Mouse (Mus musculus): ENCODE measurements around the gene Pik3r2. TPM values are rescaled to one million over a fixed set of nuclear protein-coding genes. Genes with fewer than 3 reads are reported as not detected.

Pik3r2 gene
- polyA plus RNA-seq, 1 experiment from 2014 or later, result 14.7 TPM

DNA sequence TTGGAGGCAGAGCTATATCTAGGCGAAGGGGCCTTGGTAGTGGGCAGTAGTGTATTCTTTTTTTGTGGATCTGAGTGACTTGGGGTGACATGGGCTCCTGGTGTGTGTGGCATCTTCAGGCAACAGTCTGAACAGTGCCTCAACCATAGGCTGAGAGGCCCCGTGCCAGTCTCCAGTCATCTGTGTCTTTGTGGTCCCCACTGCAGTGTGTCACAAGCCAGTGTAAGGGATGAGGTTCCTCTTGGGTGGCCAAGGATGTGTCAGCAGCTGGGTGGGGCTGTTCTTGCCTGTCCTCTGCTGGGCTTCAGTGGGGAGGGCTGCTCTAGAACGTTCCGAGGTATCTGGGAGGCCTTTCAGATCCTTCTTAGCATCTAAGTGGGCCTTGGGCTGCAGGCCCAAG is 45.6 kb downstream of the Pik3r2 start:
- H3K36me3 ChIP-seq (replicated peaks), result no peaks in the 10 kb centered on the region
- H3K4me3 ChIP-seq (replicated peaks), result no peak overlapping the region
- no peak overlapping the region for H3K9ac ChIP-seq
- H3K9me3 ChIP-seq (replicated peaks), result no peaks in the 10 kb centered on the region
- H3K4me1 ChIP-seq (replicated peaks), result peaks cover 7% of the 10 kb centered on the region
- peak; percentile 20; the same call in 1 of the 2 replicates for ATAC-seq (ENCODE audit: insufficient read depth)
- 62% methylated on average over 4 of the region's 4 CpGs for WGBS (ENCODE audit: insufficient replicate concordance)
- H3K4me2 ChIP-seq, result no peak overlapping the region
- peaks cover 73% of the 10 kb centered on the region for H3K27me3 ChIP-seq
- no peak overlapping the region for H3K27ac ChIP-seq (replicated peaks)

DNA sequence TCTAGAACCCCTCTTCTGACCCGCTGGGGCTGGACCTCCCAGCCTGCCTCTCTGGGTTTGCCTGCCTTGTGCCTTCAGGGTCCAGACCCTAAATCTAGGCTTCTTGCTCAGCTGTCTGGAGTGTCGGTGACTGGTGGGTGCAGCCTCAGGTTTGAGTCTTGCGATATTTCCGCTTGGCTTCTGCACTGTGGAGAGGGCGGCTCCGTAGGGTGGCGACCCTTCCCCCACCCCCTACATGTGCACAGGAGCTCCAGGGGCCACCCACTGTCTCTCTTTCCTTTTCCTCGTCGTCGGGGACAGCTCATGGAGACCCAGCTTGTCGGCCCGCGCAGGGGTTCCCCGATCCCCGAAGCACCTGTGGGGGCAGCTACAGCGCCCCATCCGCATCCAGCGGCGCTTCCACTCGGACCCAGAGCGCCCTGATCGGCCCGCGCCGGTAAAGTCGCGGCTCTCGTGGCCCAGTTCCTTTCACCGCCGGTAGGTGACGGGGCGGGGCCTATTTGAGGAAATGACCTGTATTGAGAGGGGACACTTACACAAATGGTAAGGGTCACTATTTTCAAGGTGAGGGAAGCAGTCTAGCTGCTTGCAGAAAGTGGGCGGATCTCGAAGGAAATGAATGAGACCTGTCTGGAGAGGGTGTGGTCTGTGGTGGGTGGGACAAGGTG is 46.6 kb downstream of the Pik3r2 start:
- no peak for ATAC-seq (ENCODE audit: insufficient read depth)
- 2% methylated on average over 34 of the region's 34 CpGs for WGBS (ENCODE audit: insufficient replicate concordance)
- H3K4me3 ChIP-seq (replicated peaks), result peak overlapping the region; percentile 35

DNA sequence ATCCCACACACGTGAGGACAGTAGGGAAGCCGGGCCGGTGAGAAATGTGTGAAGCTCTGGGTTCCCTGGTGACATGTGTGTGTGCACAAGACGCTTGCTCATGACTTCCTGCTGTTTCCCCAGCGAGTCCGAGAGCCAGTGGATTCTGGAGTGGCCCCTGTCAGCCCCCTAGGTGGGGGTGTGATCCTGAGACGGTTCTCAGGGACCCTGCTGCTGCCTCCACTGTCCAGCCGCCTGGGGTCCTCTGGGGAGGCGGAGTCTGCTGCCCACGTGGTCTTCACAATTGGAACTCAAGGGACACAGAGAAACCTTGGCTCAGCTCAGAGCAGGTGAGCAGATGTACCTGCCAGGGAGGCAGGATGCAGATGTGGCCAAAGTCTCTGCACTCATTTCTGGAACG is 49.8 kb downstream of the Pik3r2 start:
- ATAC-seq (ENCODE audit: insufficient read depth), result no peak
- H3K4me1 ChIP-seq (replicated peaks), result peaks cover 11% of the 10 kb centered on the region
- no peak overlapping the region for H3K9ac ChIP-seq
- H3K9me3 ChIP-seq (replicated peaks), result no peaks in the 10 kb centered on the region
- H3K36me3 ChIP-seq (replicated peaks), result no peaks in the 10 kb centered on the region
- no peak overlapping the region for H3K4me3 ChIP-seq (replicated peaks)
- WGBS (ENCODE audit: insufficient replicate concordance), result 35% methylated on average over 11 of the region's 11 CpGs
- no peak overlapping the region for H3K4me2 ChIP-seq
- H3K27me3 ChIP-seq, result peaks cover 61% of the 10 kb centered on the region
- no peak overlapping the region for H3K27ac ChIP-seq (replicated peaks)

More for the DNA sequence above, 46.6 kb downstream of the Pik3r2 start:
- Histone ChIP-seq H3K27me3 (peaks cover 73% of the 10 kb centered on the region), H3K4me2 (peak overlapping the region; percentile 61), H3K4me1 (replicated peaks) (peaks cover 7% of the 10 kb centered on the region), H3K9ac (no peak overlapping the region), H3K9me3 (replicated peaks) (no peaks in the 10 kb centered on the region), H3K36me3 (replicated peaks) (no peaks in the 10 kb centered on the region), H3K27ac (replicated peaks) (no peak overlapping the region)

DNA sequence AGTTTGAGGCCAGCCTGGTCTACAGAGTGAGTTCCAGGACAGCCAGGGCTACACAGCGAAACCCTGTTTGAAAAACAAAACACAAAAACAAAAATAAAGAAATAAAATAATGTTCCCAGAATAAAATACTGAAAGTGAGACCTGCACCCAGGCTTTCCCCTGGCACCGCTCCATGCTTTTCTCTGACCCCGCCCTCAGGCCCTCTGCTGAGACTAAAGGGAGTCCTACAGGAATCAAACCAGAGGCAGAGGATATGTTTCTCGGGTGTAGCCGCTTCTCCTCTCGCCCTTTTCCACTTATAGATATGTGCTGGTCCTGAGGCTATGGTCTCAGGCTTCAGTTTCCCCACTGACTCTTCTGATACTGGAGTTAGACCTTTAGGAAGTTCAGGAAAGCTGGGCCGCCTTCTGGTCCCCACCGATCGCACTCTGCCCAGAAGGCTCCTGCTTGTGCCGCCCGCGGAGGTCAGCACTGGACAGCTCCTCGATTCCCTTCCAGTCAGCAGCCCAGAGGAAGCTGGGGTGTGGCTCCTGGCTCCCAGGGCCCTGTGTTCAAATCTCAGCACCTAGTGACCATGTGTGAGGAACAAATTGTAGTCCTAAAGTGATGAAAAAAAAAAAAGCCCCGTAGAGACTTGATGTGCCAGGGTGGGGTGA is 50.6 kb downstream of the Pik3r2 start:
- Histone ChIP-seq H3K4me2 (no peak overlapping the region), H3K27me3 (peaks cover 53% of the 10 kb centered on the region), H3K4me3 (replicated peaks) (no peak overlapping the region), H3K9ac (no peak overlapping the region), H3K4me1 (replicated peaks) (peaks cover 11% of the 10 kb centered on the region), H3K36me3 (replicated peaks) (no peaks in the 10 kb centered on the region), H3K9me3 (replicated peaks) (no peaks in the 10 kb centered on the region), H3K27ac (replicated peaks) (no peak overlapping the region)
- WGBS (ENCODE audit: insufficient replicate concordance), result 23% methylated on average over 14 of the region's 14 CpGs
- no peak for ATAC-seq (ENCODE audit: insufficient read depth)

DNA sequence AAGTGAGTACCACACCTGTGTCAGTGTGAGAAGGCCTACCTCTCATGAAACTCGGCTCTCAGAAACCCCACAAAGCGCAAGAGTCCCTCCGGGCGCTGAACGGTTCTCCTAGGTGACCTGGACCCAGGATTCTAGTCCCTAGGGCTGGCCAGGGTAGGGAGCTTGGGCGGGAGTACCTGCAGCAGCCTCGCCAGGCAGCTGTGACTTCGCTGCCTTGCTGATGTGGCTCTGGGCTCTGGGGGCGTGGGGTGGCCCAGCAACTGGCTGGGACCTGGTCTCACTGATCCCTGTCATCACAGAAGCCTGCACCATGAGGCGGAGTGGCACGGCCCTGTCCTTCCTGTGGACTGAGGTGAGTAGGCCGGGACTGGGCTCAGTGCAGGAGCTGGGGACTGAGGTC is 52.3 kb downstream of the Pik3r2 start:
- Histone ChIP-seq H3K4me1 (replicated peaks) (peaks cover 12% of the 10 kb centered on the region; the same call in 1 of the 2 replicates), H3K36me3 (replicated peaks) (no peaks in the 10 kb centered on the region), H3K4me2 (peak overlapping the region; percentile 21; the same call in 1 of the 2 replicates), H3K4me3 (replicated peaks) (no peak overlapping the region), H3K27ac (replicated peaks) (peak overlapping the region; percentile 81), H3K27me3 (peaks cover 45% of the 10 kb centered on the region), H3K9me3 (replicated peaks) (no peaks in the 10 kb centered on the region), H3K9ac (peak overlapping the region; percentile 32; the same call in 1 of the 2 replicates)
- no peak for ATAC-seq (ENCODE audit: insufficient read depth)
- WGBS (ENCODE audit: insufficient replicate concordance), result 59% methylated on average over 12 of the region's 12 CpGs

DNA sequence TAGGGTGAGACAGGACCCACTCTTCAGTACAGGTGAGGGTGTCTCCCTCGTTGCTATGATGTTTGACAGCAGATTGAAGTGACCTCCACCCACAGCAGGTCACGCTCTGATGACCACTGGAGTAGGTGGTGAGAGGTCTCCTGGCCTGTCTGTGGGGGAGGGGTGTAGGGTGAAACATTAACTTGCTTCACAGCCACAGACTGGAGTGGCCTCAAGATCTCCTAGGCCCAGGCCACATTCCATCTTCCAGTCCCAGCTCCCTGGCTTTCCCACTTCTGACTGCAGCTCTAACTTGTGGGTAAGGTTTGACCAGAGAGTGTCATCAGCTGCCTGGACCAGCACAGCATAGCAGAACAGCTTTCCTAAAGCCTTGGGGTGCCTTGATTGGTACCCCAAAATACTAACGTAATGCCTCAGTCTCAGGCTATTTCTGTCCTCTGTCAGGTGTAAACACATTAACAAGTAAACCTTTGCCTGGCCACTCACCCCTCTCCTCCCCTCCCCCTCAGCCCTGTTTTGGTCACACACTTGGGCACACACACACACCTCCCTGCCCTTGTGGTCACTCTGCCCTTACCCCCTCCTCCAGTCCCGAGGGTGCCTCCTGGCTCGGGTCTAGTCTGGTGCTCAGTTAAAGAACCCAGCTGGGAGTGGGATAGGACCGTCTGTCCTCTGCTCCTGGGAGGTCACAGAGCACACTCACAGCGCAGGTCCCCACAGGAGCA is 52.9 kb downstream of the Pik3r2 start, which contains the start of gene Pde4c:
Pde4c (plus strand) TSS at position 235 of the 725 bp plus-strand sequence.
- peak within 1 kb of the TSS; percentile 81 for H3K27ac ChIP-seq (replicated peaks)
- peak within 1 kb of the TSS; percentile 50 for H3K4me2 ChIP-seq
- H3K9me3 ChIP-seq (replicated peaks), result no peaks in the 10 kb centered on the region
- H3K36me3 ChIP-seq (replicated peaks), result no peaks in the 10 kb centered on the region
- H3K9ac ChIP-seq, result peak within 1 kb of the TSS; percentile 32; the same call in 1 of the 2 replicates
- peak; percentile 75 for ATAC-seq (ENCODE audit: insufficient read depth)
- WGBS (ENCODE audit: insufficient replicate concordance), result 46% methylated on average over 7 of the region's 7 CpGs
- H3K4me3 ChIP-seq (replicated peaks), result peak within 1 kb of the TSS; percentile 27
- peaks cover 12% of the 10 kb centered on the region; the same call in 1 of the 2 replicates for H3K4me1 ChIP-seq (replicated peaks)
- H3K27me3 ChIP-seq, result peaks cover 44% of the 10 kb centered on the region

DNA sequence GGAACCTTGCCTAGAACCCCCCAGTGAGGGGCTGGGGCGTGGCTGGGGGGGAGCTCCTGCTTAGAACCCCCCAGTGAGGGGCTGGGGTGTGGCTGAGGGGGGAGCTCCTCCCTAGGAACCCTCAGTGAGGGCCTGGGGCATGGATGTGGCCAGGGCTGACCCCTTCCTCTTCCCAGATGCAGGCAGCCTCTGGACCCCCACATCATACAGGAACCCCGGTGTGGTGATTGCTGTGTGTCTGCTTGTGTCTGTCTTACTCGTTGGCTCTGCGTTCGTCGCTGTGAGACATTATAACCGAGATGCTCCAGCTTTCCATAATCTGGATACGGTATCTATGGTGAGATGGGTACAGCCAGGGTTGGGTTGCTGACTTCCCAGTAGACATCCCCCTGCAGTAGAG is 54.9 kb downstream of the Pik3r2 start:
- Histone ChIP-seq H3K4me1 (replicated peaks) (peaks cover 12% of the 10 kb centered on the region; the same call in 1 of the 2 replicates), H3K4me3 (replicated peaks) (no peak overlapping the region), H3K36me3 (replicated peaks) (no peaks in the 10 kb centered on the region), H3K4me2 (no peak overlapping the region), H3K27me3 (peaks cover 41% of the 10 kb centered on the region), H3K9me3 (replicated peaks) (no peaks in the 10 kb centered on the region), H3K27ac (replicated peaks) (no peak overlapping the region), H3K9ac (no peak overlapping the region)
- no peak for ATAC-seq (ENCODE audit: insufficient read depth)
- WGBS (ENCODE audit: insufficient replicate concordance), result 71% methylated on average over 8 of the region's 8 CpGs

DNA sequence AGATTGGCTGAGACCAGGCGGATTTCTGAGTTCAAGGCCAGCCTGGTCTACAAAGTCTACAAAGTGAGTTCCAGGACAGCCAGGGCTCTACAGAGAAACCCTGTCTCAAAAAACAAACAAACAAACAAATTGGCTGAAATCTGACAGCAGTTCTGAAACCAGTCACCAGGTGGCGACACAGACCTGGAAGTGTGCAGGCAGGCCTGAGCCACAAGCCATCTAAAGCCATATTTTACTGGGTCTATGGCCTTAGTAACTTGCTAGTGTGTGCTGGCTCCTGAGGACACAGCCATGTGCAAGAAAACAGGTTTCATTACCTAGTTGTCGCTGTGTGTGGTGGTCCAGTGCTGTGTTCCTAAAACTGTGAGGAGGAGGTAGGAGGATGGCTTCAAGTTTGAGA is 55.8 kb downstream of the Pik3r2 start:
- H3K4me3 ChIP-seq (replicated peaks), result no peak overlapping the region
- no peaks in the 10 kb centered on the region for H3K9me3 ChIP-seq (replicated peaks)
- no peak overlapping the region for H3K27ac ChIP-seq (replicated peaks)
- H3K9ac ChIP-seq, result no peak overlapping the region
- peaks cover 12% of the 10 kb centered on the region; the same call in 1 of the 2 replicates for H3K4me1 ChIP-seq (replicated peaks)
- 4% methylated on average over 3 of the region's 3 CpGs for WGBS (ENCODE audit: insufficient replicate concordance)
- ATAC-seq (ENCODE audit: insufficient read depth), result no peak
- H3K36me3 ChIP-seq (replicated peaks), result no peaks in the 10 kb centered on the region
- peaks cover 35% of the 10 kb centered on the region for H3K27me3 ChIP-seq
- H3K4me2 ChIP-seq, result no peak overlapping the region

DNA sequence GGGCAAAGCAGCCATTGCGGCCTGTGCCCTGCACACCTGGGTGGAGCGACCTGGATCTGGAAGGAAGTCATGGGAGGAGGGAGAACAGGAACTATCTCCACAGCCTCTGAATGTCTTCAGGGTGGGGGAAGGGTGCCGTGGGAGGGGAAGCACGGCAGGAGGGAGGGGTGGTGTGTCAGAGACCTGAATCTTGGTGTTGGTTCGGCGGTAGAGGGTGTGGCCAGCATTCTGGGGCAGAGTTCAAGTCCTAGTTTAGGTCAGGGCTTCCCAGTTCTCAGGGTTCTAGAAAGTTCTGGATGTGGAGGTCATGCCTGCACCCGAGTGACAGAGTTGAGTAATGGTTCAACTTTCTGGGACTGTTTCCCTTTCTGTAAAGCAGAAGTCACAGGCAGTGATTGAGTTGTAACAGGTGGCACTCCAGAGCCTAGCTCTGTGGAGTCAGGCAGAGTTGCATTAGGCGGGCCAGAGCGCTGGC is 56.7 kb downstream of the Pik3r2 start:
- no peaks in the 10 kb centered on the region for H3K36me3 ChIP-seq (replicated peaks)
- no peak overlapping the region for H3K9ac ChIP-seq
- no peak overlapping the region for H3K4me2 ChIP-seq
- ATAC-seq (ENCODE audit: insufficient read depth), result no peak
- H3K27ac ChIP-seq (replicated peaks), result no peak overlapping the region
- H3K4me1 ChIP-seq (replicated peaks), result peaks cover 12% of the 10 kb centered on the region; the same call in 1 of the 2 replicates
- no peaks in the 10 kb centered on the region for H3K9me3 ChIP-seq (replicated peaks)
- 30% methylated on average over 9 of the region's 9 CpGs for WGBS (ENCODE audit: insufficient replicate concordance)
- peaks cover 33% of the 10 kb centered on the region for H3K27me3 ChIP-seq
- no peak overlapping the region for H3K4me3 ChIP-seq (replicated peaks)

DNA sequence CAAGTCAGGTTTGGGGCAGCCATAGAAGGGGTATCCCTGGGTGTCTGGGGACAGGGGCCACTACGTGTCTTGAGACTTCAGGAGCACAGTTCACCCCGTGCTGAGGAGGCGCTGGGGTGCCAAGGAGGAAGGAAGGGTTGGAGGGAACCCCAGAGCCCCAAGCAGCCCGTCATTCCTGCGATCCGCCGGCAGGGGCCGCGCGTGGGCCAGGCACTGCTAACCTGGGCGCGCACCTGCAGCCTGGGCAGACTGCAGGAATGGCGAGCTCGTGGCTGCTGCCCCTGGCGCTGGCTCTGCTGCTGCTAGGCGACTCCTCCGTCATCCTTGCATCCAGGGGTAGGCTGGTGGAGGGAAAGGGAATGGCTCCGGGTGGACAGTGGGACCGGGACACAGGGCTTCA is 58.2 kb downstream of the Pik3r2 start, which contains the start of gene Gm3336:
Gm3336 (plus strand) TSS at position 247 of the 400 bp plus-strand sequence.
- no peak within 1 kb of the TSS for H3K4me3 ChIP-seq (replicated peaks)
- 0 out of 2 replicates have a peak, but pooled peaks have one; percentile 14 for ATAC-seq (ENCODE audit: insufficient read depth)
- H3K4me1 ChIP-seq (replicated peaks), result peaks cover 8% of the 10 kb centered on the region; the same call in 1 of the 2 replicates
- no peak within 1 kb of the TSS for H3K27ac ChIP-seq (replicated peaks)
- WGBS (ENCODE audit: insufficient replicate concordance), result 1% methylated on average over 19 of the region's 19 CpGs
- no peaks in the 10 kb centered on the region for H3K9me3 ChIP-seq (replicated peaks)
- no peak within 1 kb of the TSS for H3K9ac ChIP-seq
- no peaks in the 10 kb centered on the region for H3K36me3 ChIP-seq (replicated peaks)
- H3K27me3 ChIP-seq, result peaks cover 37% of the 10 kb centered on the region
- H3K4me2 ChIP-seq, result no peak within 1 kb of the TSS

All from liver, embryonic 15.5 days (tissue).